Mouse (Mus musculus) cerebellum, adult 11-12 months (tissue): ENCODE data around the gene Cidec.

Experiments
- DNase-seq: peaks from one replicate; pipeline ENCODE4 v3.0.0; 2022

The Cidec gene

GRCm38 (mm10) chr6:113435664-113436205 is at the start of gene Cidec:
Cidec (minus strand) TSS chr6:113435760.
- DNase-seq = no peak

GRCm38 (mm10) chr6:113483729-113484128 is 48.2 kb upstream of the Cidec start:
- DNase-seq = peak; percentile 72

GRCm38 (mm10) chr6:113483100-113483615 is 47.6 kb upstream of the Cidec start, which contains the start of gene Creld1:
Creld1 (plus strand) TSS chr6:113483297.
- peak; percentile 97 for DNase-seq

DNA sequence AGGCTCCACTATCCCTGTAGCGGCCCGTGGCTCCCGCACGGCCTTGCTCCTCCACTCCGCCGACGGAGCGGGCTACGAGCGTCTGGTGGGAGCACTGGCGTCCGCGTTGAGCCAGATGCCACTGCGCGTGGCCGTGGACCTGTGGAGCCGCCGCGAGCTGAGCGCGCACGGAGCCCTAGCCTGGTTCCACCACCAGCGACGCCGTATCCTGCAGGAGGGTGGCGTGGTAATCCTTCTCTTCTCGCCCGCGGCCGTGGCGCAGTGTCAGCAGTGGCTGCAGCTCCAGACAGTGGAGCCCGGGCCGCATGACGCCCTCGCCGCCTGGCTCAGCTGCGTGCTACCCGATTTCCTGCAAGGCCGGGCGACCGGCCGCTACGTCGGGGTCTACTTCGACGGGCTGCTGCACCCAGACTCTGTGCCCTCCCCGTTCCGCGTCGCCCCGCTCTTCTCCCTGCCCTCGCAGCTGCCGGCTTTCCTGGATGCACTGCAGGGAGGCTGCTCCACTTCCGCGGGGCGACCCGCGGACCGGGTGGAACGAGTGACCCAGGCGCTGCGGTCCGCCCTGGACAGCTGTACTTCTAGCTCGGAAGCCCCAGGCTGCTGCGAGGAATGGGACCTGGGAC is 47.0 kb upstream of the Cidec start:
- DNase-seq = peak; percentile 70

- no peak for DNase-seq
Measured at GRCm38 (mm10) chr6:113480555-113481373, 45.2 kb upstream of the Cidec start.

- DNase-seq = peak; percentile 23
Measured at GRCm38 (mm10) chr6:113478906-113479305, 43.3 kb upstream of the Cidec start.

GRCm38 (mm10) chr6:113477353-113477752 is 41.8 kb upstream of the Cidec start:
- DNase-seq = no peak

DNA sequence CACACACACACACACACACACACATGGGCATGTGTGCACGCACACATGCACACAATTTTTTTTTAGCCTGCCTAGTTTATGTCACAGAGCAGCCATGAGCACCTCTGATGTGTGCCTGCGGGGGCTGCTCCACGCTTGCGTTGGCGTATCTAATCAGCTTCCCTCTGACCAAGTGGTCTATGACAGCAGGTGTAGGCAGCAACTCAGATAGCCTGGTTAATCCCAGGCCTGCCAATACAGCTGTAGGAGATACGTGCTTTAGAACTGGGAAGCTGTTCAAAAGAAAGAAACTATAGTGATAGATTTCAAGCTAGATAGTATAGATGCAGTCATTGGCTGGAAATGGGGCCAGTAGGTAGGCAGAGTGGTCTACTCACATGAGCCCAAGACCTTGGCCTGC is 38.2 kb upstream of the Cidec start:
- DNase-seq = no peak

- DNase-seq = no peak
Measured at GRCm38 (mm10) chr6:113473246-113473645, 37.7 kb upstream of the Cidec start.

DNA sequence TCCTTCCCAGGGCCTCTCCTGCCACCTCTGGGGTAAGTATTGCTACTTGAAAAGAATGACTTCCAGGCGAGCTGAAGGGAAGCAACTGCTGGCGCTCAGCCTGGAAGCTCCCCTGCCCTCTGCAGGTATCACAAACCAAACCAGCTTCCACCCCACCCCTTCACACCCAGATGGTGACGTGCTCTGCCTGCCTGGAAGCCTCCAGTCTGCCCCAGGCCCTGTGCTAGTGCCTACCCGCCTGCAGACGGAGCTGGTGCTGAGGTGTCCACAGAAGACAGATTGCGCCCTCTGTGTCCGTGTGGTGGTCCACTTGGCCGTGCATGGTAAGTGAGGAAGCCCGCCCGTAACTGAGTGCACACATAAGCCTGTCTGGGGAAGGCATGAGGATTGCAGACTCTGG is 36.5 kb upstream of the Cidec start:
- DNase-seq = no peak

GRCm38 (mm10) chr6:113471297-113471936 is 35.9 kb upstream of the Cidec start, which contains the start of gene Il17rc:
Il17rc (plus strand) TSS chr6:113471427.
- DNase-seq = peak; percentile 43

DNA sequence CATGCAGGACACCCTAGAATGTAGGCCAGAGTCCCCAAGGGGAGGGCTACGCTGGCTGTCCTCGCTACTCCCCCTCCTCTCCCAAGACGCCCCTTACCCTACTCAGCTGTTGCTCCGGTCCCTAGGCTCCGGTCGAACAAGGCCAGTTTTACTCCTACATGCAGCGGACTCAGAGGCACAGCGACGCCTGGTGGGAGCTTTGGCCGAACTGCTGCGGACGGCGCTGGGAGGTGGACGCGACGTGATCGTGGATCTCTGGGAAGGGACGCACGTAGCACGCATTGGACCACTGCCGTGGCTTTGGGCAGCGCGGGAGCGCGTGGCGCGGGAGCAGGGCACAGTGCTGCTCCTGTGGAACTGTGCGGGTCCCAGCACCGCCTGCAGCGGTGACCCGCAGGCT is 33.9 kb upstream of the Cidec start:
- DNase-seq = peak; percentile 82

DNA sequence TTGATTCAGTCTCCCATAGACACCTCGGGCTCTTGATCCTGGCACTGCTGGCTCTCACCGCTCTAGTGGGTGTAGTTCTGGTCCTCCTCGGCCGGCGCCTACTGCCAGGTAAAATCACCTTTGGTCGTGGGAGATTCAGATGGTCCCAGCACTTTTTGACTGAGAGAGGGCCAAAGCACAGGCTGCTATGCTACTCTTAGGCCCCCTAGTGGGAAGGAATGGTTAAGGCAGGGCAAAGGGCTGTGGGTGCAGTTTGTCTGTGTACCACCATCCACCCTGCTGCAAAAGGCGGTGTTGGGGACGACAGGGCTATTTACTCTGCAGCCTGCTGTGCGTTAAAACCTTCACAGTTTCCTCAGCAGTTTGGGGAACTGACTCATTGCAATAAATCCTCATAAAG is 33.5 kb upstream of the Cidec start:
- peak; percentile 74 for DNase-seq

- DNase-seq = no peak
Measured at GRCm38 (mm10) chr6:113468512-113468911, 33.0 kb upstream of the Cidec start.

DNA sequence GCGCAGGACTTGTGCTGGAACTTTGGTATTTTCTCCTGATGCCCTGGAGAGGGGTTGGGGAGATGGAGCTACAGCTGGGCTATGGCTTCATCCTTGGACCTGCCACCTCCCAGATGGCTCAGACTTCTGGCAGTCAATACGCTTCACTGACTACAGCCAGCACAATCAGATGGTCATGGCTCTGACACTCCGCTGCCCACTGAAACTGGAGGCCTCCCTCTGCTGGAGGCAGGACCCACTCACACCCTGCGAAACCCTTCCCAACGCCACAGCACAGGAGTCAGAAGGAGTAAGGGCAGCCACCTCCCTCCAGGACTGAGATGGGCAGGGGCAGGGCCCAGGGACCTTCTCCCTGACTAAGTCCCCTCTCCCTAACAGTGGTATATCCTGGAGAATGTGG is 30.0 kb upstream of the Cidec start:
- DNase-seq = no peak

DNA sequence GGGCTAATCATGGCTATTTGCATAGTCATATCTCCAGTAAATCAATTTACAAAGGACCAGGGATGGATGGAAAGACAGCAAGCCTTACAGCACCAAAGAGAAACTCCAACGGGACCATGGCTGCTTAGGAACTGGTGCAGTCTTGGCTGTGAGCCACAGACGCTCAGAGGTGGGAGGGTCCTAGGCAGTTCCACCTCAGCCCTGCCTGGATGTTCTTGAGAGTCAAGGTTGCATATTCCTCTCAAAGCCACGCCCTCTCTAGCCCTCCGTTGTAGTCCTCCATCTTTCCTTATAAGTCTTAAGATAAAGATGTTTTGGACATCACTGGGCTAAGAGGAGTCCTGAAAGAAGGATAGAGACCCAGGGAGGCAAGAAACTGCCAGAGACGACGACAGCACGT is 28.5 kb upstream of the Cidec start:
- DNase-seq = no peak

DNA sequence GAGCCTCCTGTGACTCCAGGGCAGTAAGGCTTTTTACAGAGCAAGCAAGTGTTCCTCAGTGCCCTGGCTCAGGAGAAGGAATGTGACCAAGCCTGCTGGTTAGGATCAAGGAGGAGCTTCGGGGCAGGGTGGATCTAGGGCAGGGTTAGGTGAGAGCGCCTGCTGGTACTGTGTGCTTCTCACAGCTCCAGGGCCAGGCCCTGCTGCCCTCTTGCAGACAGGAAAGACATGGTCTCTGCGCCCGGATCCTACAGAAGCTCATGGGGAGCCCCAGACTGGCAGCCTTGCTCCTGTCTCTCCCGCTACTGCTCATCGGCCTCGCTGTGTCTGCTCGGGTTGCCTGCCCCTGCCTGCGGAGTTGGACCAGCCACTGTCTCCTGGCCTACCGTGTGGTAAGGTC is 23.1 kb upstream of the Cidec start:
- peak; percentile 59 for DNase-seq

DNA sequence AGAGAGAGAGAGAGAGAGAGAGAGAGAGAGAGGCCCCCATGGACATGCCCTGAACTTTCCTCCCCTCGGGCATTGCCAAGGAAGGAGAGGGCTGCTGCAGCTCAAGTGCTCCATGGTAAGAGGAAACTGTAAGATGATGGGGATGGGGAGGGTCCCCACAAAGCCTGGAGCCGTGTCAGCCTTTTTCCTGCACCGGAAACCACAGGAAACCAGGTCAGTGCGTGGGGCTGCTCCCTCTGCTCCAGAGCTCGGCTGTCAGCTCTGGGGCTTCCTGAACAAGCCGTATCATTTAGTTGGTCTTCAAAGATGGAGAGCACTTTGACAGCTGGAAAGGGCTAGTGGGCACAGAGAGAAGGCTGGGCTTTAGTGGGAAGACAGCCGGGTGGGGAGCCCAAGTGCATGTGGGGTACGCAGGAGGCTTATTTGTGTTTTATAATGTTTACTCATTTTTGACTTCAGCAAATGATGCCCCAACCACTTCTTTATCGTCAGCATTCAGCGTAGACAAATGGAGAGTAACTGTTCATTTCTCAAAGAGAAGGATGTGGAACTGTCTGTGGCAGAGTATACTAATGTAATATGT is 22.5 kb upstream of the Cidec start, which contains the start of gene Il17re:
Il17re (plus strand) TSS at position 533 of the 583 bp plus-strand sequence.
- DNase-seq = no peak

- DNase-seq = no peak
Measured at GRCm38 (mm10) chr6:113455007-113455406, 19.4 kb upstream of the Cidec start.

- no peak for DNase-seq
Measured at GRCm38 (mm10) chr6:113451839-113452238, 16.3 kb upstream of the Cidec start.

GRCm38 (mm10) chr6:113447639-113448038 is 12.1 kb upstream of the Cidec start:
- DNase-seq = peak; percentile 49

DNA sequence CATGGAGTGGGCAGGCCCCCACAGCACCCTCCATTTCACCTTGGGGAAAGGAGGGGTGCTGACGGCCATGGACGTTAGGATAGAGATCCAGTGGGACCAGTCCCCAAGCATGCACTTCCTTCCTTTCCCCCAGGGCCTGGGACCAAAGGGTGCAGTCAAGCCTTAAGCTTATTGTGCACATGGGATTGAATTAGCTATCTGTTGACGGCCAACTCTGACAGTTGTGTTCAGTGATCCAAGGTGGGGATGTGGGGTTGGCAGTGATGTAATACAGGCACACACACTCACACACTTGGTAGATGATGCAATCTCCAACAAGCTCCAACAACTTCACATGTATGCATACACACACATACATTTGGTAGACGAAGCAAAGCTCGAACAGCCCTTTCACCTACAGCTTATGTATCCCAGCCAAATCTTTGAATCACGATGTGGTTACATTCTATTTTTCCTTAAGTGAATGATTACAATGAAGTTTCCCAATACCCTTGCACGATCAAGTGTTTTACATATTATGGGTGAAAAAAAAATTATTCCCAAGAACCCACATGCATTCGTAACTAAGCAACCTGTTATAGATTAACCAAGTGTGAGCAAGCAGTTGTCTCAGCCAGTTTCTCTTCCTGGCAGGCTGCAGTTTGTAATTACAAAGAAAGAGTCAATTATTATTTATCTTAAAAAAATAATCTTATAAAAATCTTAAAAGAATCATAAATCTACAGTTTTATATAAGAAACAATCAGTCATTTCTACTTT is 8.8 kb upstream of the Cidec start:
- DNase-seq = no peak
